Mouse (Mus musculus) megakaryocyte progenitor cell, adult 5-6 weeks (primary cell): Measurements from ENCODE around the gene Fam209. TPM values are rescaled to one million over a fixed set of nuclear protein-coding genes. Genes with fewer than 3 reads are reported as not detected.

ENCODE experiments used
- ATAC-seq: replicated peaks from 2 replicates; pipeline ENCODE4 v1.8.0; 2016; ENCODE audit warnings: mild to moderate bottlenecking, moderate TSS enrichment, inconsistent platforms; ENCODE audit not compliant: poor library complexity
- total RNA-seq, 2 experiments: library from RNA; stranded (forward) in 1 of 2; stranded (reverse) in 1 of 2; fragments of 157-497, 149-512 nt in 1 of 2; fragments of 200-1000 nt in 1 of 2; gene quantifications; 2 replicates each; pipeline versions ENCODE4 v1.2.3 to v1.2.4; 2015 to 2017

The Fam209 gene
- total RNA-seq, 2 experiments from 2014 or later = 0.22 to 2.0 TPM

DNA sequence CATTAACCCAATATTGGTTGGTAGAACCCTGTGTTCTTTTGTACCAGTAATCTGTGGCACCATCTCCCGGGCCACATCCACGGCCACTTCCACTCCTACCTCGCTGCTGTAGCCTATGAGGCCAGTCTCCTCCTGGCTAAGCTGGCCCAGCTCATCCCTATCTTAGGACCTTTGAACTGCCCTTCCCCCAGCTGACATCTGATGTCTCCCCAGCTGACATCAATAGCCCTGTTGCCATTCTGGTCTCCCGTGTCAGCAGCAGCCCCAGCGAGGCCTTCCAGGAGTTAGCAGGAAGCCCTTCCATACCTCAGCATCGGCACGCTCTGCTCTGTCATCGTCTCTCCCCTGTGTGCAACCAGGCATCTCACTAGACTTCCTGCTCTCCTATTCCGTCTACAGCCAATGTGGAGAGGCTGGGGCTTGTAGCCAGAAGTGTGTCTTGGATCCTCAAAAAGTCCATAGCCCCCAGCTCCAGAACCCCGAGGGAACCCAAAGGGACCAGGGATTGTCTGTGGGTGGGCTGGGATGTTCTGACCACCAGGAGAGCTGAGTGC lies 4.5 kb downstream of the Fam209 start:
- no peak for ATAC-seq

DNA sequence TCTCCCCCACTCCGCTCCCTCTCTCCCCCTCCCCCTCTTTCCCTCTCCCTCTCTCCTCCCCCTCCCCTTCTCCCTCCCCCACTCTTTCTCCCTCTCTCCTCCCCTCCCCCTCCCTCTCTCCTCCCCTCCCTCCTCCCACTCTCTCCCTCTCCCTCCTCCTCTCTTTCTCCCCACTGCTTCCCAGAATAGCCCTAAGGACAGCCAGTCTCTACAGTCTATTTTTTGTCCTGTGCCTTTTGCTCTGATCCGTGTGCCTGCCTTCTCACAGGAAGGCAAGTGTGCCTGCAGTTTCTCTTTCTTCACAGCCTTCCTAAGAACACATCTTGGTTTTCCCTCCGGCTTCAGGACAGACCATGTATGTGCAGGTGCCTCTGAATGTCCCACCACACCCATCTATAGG lies 5.0 kb downstream of the Fam209 start:
- ATAC-seq = no peak

DNA sequence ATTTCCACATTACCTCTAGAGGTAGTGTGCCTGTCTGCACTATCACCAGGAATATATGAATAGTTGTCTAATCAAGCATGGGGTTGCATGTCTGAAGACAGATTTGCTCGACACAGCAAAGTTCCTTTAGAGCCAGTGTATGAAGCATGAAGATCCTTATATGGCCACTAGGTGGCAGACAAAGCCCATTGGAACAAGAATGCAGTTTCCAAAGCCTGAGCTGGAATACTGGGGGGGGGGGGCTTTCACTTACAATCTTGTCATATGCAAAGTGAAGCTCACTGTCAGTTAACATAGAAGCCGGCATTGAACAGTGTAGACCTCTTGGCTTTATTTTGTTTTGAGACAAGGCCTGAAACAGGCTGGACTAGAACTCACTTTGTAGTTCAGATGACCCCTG lies 5.5 kb downstream of the Fam209 start:
- peak; percentile 56 for ATAC-seq

DNA sequence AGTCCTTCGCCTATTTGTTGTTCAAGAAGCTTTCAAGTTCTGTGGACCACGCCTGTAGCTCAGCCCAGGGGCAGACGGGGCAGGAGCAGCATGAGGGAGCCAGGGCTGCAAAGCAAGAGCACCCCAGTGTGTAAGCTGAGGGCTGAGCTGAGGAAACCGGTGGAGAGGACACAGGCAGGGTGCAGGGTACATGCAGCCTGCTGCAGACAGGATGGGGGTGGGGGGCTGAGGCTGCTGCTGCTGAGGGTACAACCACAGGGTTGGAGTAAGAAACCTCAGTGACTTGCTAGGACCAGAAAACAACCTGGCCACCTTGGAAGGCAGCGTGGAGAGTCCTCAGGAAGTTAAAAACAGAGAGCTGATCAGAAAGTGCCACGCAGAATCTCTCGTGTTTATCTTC lies 8.0 kb downstream of the Fam209 start:
- no peak for ATAC-seq

DNA sequence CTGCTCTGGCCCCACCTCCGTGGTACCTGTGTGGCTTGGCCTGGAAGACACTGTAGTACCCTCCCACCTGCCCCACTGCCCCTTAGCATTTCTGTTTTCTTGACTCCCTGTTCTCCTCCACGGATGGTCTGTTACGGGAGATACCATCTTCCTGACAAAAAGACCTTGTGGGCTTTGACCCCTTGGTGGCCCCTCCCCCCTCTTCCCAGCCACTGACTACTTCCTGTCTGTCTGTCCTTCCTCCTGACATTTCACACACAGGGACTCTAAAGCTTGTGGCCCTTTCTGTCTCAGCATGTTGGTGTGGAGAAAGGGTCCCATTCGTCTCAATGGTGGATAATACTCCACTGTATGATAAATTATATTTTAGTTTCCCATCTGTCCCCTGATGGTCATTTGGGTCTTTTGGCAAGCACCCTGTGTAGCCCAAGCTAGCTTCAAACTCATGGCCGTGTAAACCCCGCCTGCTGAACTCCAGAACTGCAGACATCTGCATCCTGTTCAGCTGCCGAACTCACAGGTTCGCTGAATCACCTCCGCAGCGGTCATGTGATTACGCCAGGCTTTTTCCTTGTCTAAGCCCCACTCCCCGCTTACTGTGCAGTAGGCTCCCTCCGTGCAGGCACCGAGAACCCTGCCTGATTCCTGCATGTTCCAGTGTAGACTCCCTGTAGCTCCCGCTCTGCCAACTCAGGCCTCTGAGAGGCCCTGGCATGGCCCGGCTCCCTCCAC lies 9.5 kb downstream of the Fam209 start:
- ATAC-seq = peak; percentile 70

DNA sequence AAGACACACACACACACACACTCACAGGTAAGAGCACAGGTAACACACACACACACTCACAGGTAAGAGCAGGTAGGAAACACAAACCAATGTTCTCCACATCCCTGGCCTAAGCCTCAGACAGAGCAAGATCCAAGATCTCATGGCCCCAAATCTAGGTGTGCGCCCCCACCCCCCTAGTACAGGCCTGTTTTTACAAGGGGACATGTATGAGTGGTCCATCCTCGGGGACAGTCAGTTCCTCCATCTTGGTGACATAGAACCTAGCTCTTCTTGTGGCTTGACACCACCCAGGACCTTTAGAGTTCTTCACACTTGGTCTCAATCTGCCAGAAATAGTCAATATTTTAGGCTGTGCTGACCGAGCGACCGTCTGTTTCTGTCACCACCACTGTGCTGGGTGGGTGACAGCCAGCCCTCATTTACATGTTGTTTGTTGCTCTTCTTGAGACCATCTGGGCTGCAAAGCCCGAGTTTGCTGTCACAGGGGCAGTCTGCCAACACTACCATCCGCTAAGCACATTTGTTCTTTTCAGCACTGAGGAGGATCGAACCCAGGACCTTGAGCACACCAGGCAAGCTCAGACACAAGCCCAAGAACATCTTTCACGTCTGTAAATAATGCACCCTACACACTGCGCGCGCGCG lies 11.6 kb downstream of the Fam209 start:
- no peak for ATAC-seq

DNA sequence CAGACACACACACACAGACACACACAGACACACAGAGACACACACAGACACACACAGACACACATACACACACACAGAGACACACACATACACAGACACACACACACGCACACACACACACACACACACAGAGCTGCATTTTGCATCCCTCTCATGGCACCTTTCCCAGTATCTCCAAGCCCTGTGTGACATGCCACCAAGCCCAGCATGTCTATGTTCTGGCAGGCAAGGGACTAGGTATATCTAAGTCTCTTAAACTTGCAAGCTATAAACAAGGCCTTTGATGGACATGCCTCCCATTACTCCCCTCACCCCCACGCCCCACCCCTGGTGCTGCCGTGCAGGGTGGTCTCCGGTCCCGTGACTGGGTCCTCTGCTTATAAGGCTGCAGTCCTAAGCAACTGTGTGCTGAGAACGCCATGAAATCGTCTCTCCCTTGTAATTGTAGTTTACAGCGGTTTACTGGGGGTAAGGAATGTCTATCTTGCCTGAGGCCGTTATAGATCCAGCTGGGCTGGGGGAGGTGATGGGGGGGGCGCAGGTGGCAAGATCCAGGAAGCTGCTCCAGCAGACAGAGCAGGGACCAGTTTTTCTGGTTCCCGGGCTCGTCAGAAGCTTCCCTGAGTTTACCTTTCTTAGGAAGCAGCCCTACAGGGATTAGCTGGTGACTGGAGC lies 12.5 kb downstream of the Fam209 start:
- ATAC-seq = no peak

DNA sequence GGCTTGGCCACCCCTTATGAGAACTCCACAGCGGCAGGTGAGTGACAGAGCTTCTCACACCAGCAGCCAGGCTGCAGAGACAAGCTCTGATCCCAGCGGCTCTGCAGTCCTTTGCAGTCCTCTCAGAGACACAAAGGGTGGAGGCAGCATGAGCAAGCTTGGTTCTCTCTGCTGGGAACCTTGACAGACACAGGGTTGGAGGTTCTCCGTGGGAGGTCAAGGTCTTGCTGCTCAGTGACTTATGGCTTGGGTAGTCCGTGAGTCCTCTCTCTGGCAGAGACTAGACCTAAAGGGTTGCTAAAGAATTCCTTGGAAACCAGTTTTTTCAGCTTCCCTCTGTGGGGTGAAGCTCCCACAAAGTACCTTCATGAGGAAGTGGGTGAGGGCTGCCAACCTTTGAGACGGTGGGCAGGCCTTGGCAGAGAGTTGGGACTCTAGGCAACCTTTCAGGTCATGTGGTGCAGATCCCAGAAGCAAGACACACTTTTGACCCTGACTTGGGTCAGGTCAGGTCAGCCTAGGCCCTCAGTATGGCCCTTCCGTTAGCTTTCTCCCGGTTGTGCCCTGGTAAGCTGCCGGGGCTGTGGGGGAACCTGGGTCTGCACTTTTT lies 24.5 kb downstream of the Fam209 start:
- ATAC-seq = no peak

DNA sequence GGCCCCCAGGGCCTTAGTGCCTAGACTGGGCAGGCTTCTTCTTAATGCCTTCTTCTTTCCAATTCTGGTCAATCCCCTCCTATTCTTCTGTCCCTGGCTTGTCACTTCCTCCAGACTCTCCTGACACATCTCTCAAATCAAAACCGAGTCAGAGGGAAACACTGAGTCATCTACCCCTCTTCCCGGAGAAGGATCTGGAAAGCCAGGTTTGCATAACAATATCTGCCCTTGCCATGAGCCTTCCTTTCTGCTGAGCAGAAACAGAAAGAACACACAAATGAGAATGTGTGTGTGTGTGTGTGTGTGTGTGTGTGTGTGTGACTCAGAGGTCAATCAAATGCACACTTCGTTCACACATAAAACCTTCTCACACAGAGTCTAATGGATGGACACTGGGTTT lies 26.5 kb downstream of the Fam209 start:
- no peak for ATAC-seq

DNA sequence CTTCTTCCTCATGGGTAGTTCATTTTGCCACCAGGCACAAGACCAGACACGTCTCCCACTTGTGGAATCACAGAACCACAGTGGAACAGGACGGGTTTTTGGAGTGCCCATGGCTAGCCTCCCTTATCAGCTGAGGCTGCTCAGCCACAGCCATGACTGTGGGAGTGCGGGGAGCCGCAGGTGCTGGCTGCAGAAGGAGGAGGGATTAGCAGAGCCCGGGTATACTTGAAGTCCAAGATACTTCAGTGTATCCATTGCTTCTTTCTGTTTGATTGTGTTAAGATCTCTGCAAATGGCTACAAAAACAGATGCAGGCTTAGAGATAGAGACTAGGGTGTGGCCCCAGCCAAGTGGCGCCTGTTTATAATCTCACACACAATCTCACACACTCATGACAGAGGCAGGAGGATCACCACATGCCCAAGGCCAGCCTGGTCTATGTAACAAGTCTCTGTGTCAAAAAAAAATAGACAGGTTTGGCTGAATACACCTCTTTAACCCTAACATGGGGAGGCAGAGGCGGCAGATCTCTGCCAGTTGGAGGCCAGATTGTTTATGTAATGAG lies 28.5 kb downstream of the Fam209 start:
- peak; percentile 75 for ATAC-seq

DNA sequence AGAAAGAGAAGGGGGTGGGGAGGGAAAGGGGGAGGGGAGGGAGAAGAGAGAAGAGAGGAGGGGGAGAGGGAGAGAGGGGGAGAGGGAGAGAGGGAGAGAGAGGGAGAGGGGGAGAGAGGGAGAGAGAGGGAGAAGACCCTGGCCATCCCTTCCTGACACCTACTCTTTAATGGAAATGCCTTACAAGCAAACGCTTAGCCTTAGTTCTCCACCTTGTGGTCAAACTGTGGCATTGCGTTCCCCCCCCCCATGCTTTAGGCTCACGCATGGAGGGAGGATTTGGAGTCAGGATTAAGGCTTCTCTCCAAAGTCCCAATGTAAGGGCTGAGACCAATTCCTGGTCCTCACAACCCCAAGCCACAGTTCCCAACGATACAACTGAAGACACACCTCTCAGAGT lies 29.0 kb downstream of the Fam209 start:
- peak; percentile 83 for ATAC-seq

DNA sequence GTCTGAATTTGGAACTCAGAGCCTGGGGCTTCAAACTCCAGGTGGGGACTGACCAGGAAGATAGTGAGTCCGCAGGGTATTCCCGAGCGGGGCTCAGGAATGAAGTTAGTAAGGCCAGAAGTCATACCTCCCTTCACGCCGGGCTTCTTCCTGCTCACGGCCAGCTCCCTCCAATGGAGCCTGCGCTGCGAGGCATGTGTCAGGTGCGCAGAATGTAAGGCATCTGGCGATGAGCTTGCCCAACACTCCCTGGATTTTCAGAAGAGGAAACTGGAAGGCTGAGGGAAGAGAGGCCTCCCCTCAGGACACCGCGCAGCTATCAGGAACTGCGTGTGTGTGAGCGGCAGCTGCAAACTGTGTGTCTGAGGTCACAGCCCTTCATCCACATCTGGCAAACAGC lies 29.8 kb downstream of the Fam209 start:
- ATAC-seq = no peak

DNA sequence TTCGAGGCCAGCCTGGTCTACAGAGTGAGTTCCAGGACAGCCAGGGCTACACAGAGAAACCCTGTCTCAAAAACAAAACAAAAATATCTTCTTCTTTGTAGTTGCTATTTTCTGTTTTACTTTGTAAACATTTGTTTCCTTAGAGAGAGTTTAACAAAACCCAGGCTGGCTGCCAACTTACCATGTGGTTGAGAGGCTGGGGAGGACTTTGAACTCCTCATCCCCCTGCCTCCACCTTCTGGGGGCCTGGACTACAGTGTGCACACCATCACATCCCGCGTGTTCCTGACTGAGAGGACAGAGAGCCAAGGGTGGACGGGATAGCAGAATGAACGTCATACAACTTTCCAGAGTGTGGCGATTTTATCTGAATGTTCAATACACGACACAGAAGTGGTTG lies 33.8 kb downstream of the Fam209 start:
- ATAC-seq = no peak

DNA sequence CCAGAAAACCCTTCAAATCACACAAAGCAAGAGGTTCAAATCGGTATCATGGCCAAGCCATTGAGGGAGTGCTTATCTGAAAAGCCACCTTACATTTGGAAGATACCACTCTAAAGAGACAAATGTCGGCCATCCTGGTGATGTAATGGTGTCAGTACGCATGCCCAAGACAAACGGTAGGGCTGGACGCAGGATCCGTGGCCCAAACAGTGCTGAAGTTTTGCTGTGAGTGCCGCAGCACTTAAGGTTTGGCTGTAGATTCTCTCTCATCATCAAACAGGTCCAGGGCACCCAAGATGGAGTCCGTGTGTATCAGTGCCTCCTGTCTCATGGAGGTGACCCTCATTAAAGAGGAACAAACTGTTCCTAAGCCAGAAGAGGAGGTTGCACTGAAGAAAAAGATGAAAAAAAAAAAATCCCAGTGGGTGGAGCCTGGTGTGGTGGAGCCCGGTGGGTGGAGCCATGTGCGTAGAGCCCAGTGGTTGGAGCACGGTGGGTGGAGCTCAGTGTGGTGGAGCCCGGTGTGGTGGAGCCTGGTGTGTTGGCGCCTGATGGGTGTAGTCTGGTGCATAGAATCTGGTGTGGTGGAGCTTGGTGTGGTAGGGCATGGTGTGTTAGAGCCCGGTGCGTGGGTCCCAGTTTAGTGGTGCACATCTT lies 37.9 kb downstream of the Fam209 start:
- ATAC-seq = no peak

DNA sequence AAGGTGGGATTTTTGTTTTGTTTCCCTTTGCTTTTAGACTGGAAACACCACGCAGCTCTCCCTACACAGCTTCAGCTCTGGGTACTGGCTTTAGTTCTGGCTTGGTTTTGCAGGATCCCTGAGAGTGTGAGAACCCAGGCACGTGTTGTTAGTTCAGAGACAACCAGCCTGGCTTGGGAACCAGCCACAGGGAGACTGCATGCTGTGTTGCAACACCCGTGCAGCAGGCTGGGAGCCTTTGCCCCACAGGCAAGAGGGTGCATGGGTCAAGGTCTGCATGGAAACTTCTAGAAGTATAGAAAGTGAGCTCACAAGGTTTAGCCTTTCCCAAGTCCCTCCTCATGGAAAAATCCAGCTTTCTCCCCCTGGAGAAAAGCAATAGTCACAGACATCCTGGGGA lies 38.6 kb downstream of the Fam209 start:
- ATAC-seq = no peak

DNA sequence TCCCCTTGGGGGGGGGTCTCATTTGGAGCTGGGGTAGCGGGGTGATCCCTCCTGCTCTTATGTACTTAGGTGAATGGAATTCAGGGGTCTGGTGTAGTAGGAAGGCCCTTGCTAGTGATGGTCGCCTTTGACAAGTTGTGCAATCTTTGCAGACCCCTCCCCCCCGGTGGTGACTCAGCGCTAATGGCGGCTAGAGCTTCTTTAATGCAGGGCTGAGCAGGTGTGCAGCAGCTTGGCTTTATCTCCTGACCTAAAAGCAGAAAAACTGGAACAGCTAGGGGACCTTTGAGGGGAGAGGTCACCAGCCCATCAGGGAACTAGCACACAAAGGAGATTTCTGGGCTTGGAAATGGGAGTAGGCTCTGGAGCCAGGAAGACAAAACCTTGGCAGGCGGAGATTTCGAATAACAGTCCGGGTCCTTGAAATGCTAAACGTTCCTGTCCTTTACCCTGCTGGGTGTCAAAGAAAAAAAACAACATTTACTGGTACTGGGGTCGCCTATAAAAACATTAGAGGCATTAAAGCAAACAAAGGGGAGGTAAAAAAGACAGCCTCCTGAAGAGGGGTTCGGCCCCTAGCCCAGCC lies 44.2 kb downstream of the Fam209 start:
- no peak for ATAC-seq

DNA sequence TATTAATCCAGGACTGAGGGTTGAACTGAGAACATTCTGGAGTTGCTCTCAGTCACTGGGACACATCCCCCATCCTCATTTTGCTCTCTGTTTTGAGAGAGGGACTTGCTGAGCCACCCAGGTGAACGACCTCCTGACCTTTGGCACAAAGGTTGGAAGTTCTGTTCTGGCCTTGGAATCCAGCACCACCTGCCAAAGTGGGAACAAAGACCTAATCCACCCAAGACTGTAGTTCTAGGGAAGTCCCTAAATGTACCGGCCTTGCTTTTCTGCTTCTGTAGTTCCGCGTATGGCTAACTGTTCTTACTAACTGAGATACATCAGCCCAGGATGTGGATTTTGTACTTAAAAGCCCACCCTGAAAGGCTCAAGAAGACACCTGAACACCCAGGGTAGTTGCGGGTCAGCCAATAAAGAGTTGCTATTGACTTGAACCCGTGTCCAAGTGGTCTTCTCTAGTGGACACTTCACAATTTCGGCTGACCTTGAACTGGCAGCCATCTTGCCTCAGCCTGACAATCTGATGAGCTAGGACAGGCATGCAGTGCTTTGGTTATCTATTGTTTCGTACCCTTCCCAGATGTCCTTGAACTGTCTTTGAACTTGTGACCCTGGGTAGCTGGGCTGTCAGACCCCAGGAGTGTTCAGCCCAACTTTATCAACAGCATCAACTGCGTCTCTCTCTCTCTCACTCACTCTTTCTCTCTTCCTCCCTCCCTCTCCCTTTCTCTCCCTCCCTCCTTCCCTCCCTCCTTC lies 48.5 kb downstream of the Fam209 start:
- no peak for ATAC-seq

DNA sequence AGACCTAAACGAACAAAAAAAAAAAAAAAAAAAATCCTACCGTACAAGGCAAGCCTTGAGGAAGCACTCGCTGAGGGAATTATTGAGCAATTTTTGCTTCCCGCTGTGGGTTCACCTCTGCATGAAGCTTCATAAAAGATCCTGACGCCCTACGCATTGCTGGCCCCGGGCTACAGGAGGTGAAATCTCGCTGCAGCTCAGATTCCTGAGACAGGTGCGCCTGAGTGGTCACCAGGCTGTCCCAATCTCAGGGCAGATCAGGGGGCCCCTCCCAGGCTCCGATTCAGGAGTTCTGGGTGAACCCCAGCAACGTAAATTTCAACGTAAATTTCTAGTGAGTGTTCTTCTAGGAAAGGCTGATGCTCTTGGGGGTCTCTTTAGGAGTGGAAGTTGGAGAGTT lies 50.2 kb downstream of the Fam209 start:
- no peak for ATAC-seq
